Mouse (Mus musculus): ENCODE results near the gene Cntnap5a. TPM values are rescaled to one million over a fixed set of nuclear protein-coding genes. Genes with fewer than 3 reads are reported as not detected.

Gene Cntnap5a
- total and polyA plus RNA-seq, 3 experiments = not detected

GRCm38 (mm10) chr1:116240538-116240937 is 556.0 kb downstream of the Cntnap5a start:
- Histone ChIP-seq H3K27ac (ENCODE audit: insufficient read depth, low read depth) (no peak overlapping the region), H3K36me3 (replicated peaks in 1 of 2; ENCODE audit: control insufficient read depth in 1 of 2, insufficient read depth in 1 of 2, low read length in 1 of 2) (no peaks in the 10 kb centered on the region), H3K79me2 (replicated peaks; ENCODE audit: control insufficient read depth, extremely low read depth, insufficient read depth, poor library complexity, severe bottlenecking) (no peaks in the 10 kb centered on the region), H3K27me3 (replicated peaks) (no peaks in the 10 kb centered on the region), H3K4me1 (ENCODE audit: control insufficient read depth in 1 of 2, insufficient read depth in 2 of 2) (no peaks in the 10 kb centered on the region), H3K4me2 (ENCODE audit: insufficient read depth, low read depth, poor library complexity, severe bottlenecking) (no peak overlapping the region), H3K9ac (ENCODE audit: insufficient read depth, low read depth) (no peak overlapping the region), H3K9me3 (replicated peaks; ENCODE audit: low read length) (peaks cover 32% of the 10 kb centered on the region), H3K4me3 (replicated peaks in 1 of 3; ENCODE audit: low read depth in 2 of 3, low read length in 2 of 3, poor library complexity in 1 of 3) (no peak overlapping the region)
- dilution Hi-C loops (cut with MboI; ENCODE audit: extremely low pct_ligation_motif_present, extremely low pct_unique_long_range_greater_than_20kb, low sequenced_read_pairs) (no loop called here), in situ Hi-C loops (cut with MboI; ENCODE audit: low pct_ligation_motif_present, low pct_unique_long_range_greater_than_20kb, low sequenced_read_pairs) (no loop called here)
- no peak for DNase-seq (ENCODE audit: extremely low read depth)
- TF ChIP-seq SMC3 (IDR thresholded peaks at IDR 0.05; ENCODE audit: low read depth, low read length) (no peak), PAX5 (IDR thresholded peaks at IDR 0.05; ENCODE audit: low read length) (no peak), UBTF (IDR thresholded peaks at IDR 0.05; ENCODE audit: low read depth, low read length) (no peak), KAT2A (IDR thresholded peaks at IDR 0.05; ENCODE audit: insufficient replicate concordance, low read length) (no peak), CTCF (conservative IDR thresholded peaks at IDR 0.05 in 1 of 2, IDR thresholded peaks at IDR 0.05 in 1 of 2; ENCODE audit: low read depth in 2 of 2, low read length in 2 of 2) (no peak), ETS1 (conservative IDR thresholded peaks at IDR 0.05; ENCODE audit: low read depth, low read length) (no peak)

GRCm38 (mm10) chr1:116243856-116244255 is 559.3 kb downstream of the Cntnap5a start:
- H3K4me3 ChIP-seq (replicated peaks in 1 of 3; ENCODE audit: low read depth in 2 of 3, low read length in 2 of 3, poor library complexity in 1 of 3) = no peak overlapping the region
- H3K9ac ChIP-seq (ENCODE audit: insufficient read depth, low read depth) = no peak overlapping the region
- no peak for DNase-seq (ENCODE audit: extremely low read depth)
- H3K27me3 ChIP-seq (replicated peaks) = no peaks in the 10 kb centered on the region
- peaks cover 29% of the 10 kb centered on the region for H3K9me3 ChIP-seq (replicated peaks; ENCODE audit: low read length)
- no peaks in the 10 kb centered on the region for H3K36me3 ChIP-seq (replicated peaks in 1 of 2; ENCODE audit: control insufficient read depth in 1 of 2, insufficient read depth in 1 of 2, low read length in 1 of 2)
- H3K27ac ChIP-seq (ENCODE audit: insufficient read depth, low read depth) = no peak overlapping the region
- in situ Hi-C loops (cut with MboI; ENCODE audit: low pct_ligation_motif_present, low pct_unique_long_range_greater_than_20kb, low sequenced_read_pairs) (no loop called here), dilution Hi-C loops (cut with MboI; ENCODE audit: extremely low pct_ligation_motif_present, extremely low pct_unique_long_range_greater_than_20kb, low sequenced_read_pairs) (no loop called here)
- TF ChIP-seq MEF2A (IDR thresholded peaks at IDR 0.05; ENCODE audit: borderline replicate concordance, low read depth, low read length) (no peak), EP300 (IDR thresholded peaks at IDR 0.05; ENCODE audit: low read length) (no peak), PAX5 (IDR thresholded peaks at IDR 0.05; ENCODE audit: low read length) (no peak), ZC3H11A (IDR thresholded peaks at IDR 0.05; ENCODE audit: low read depth, low read length) (no peak), ZKSCAN1 (IDR thresholded peaks at IDR 0.05; ENCODE audit: borderline replicate concordance, low read depth, low read length) (no peak), POLR2A (IDR thresholded peaks at IDR 0.05; ENCODE audit: low read depth, low read length) (no peak), CTCF (conservative IDR thresholded peaks at IDR 0.05 in 1 of 2, IDR thresholded peaks at IDR 0.05 in 1 of 2; ENCODE audit: low read depth in 2 of 2, low read length in 2 of 2) (no peak), RAD21 (IDR thresholded peaks at IDR 0.05; ENCODE audit: low read depth, low read length) (no peak), POLR2AphosphoS2 (IDR thresholded peaks at IDR 0.05; ENCODE audit: low read depth, low read length) (no peak), CHD1 (IDR thresholded peaks at IDR 0.05; ENCODE audit: low read depth, low read length) (no peak), NELFE (IDR thresholded peaks at IDR 0.05; ENCODE audit: low read depth, low read length) (no peak)
- no peak overlapping the region for H3K4me2 ChIP-seq (ENCODE audit: insufficient read depth, low read depth, poor library complexity, severe bottlenecking)
- H3K4me1 ChIP-seq (ENCODE audit: control insufficient read depth in 1 of 2, insufficient read depth in 2 of 2) = no peaks in the 10 kb centered on the region
- H3K79me2 ChIP-seq (replicated peaks; ENCODE audit: control insufficient read depth, extremely low read depth, insufficient read depth, poor library complexity, severe bottlenecking) = no peaks in the 10 kb centered on the region

- Histone ChIP-seq H3K27ac (ENCODE audit: insufficient read depth, low read depth) (no peak overlapping the region), H3K9ac (ENCODE audit: insufficient read depth, low read depth) (no peak overlapping the region), H3K4me3 (replicated peaks in 1 of 3; ENCODE audit: low read depth in 2 of 3, low read length in 2 of 3, poor library complexity in 1 of 3) (no peak overlapping the region), H3K9me3 (replicated peaks; ENCODE audit: low read length) (peaks cover 26% of the 10 kb centered on the region), H3K4me1 (ENCODE audit: control insufficient read depth in 1 of 2, insufficient read depth in 2 of 2) (no peaks in the 10 kb centered on the region), H3K36me3 (replicated peaks in 1 of 2; ENCODE audit: control insufficient read depth in 1 of 2, insufficient read depth in 1 of 2, low read length in 1 of 2) (no peaks in the 10 kb centered on the region), H3K27me3 (replicated peaks) (no peaks in the 10 kb centered on the region), H3K4me2 (ENCODE audit: insufficient read depth, low read depth, poor library complexity, severe bottlenecking) (no peak overlapping the region), H3K79me2 (replicated peaks; ENCODE audit: control insufficient read depth, extremely low read depth, insufficient read depth, poor library complexity, severe bottlenecking) (no peaks in the 10 kb centered on the region)
- DNase-seq (ENCODE audit: extremely low read depth) = no peak
- in situ Hi-C loops (cut with MboI; ENCODE audit: low pct_ligation_motif_present, low pct_unique_long_range_greater_than_20kb, low sequenced_read_pairs) (no loop called here), dilution Hi-C loops (cut with MboI; ENCODE audit: extremely low pct_ligation_motif_present, extremely low pct_unique_long_range_greater_than_20kb, low sequenced_read_pairs) (no loop called here)
- TF ChIP-seq ZMIZ1 (IDR thresholded peaks at IDR 0.05; ENCODE audit: low read depth, low read length) = no peak
- TF ChIP-seq ELF1 (IDR thresholded peaks at IDR 0.05; ENCODE audit: low read depth, low read length) = no peak
- TF ChIP-seq EP300 (IDR thresholded peaks at IDR 0.05; ENCODE audit: low read length) = no peak
- no peak for TF ChIP-seq UBTF (IDR thresholded peaks at IDR 0.05; ENCODE audit: low read depth, low read length)
- TF ChIP-seq ZKSCAN1 (IDR thresholded peaks at IDR 0.05; ENCODE audit: borderline replicate concordance, low read depth, low read length) = no peak
- TF ChIP-seq MAX (IDR thresholded peaks at IDR 0.05; ENCODE audit: low read length) = no peak
- no peak for TF ChIP-seq CHD1 (IDR thresholded peaks at IDR 0.05; ENCODE audit: low read depth, low read length)
- no peak for TF ChIP-seq ZNF384 (IDR thresholded peaks at IDR 0.05; ENCODE audit: low read depth, low read length)
- TF ChIP-seq CTCF (conservative IDR thresholded peaks at IDR 0.05 in 1 of 2, IDR thresholded peaks at IDR 0.05 in 1 of 2; ENCODE audit: low read depth in 2 of 2, low read length in 2 of 2) = no peak
- no peak for TF ChIP-seq RAD21 (IDR thresholded peaks at IDR 0.05; ENCODE audit: low read depth, low read length)
- no peak for TF ChIP-seq JUN (IDR thresholded peaks at IDR 0.05; ENCODE audit: insufficient read depth, low read depth, low read length)
- TF ChIP-seq SIN3A (IDR thresholded peaks at IDR 0.05; ENCODE audit: low read length) = no peak
- no peak for TF ChIP-seq KAT2A (IDR thresholded peaks at IDR 0.05; ENCODE audit: insufficient replicate concordance, low read length)
- no peak for TF ChIP-seq TCF12 (IDR thresholded peaks at IDR 0.05; ENCODE audit: low read depth, low read length)
- TF ChIP-seq POLR2AphosphoS2 (IDR thresholded peaks at IDR 0.05; ENCODE audit: low read depth, low read length) = no peak
- no peak for TF ChIP-seq POLR2A (IDR thresholded peaks at IDR 0.05; ENCODE audit: low read depth, low read length)
- TF ChIP-seq USF2 (conservative IDR thresholded peaks at IDR 0.05; ENCODE audit: low read depth, low read length) = no peak
Observed at GRCm38 (mm10) chr1:116281144-116281543, 596.6 kb downstream of the Cntnap5a start.
